Mouse (Mus musculus): ENCODE data around the gene Il1rap.

GRCm38 (mm10) chr16:26581048-26581912 is at the start of gene Il1rap:
- peak; percentile 69 for TF ChIP-seq MAX (IDR thresholded peaks at IDR 0.05; ENCODE audit: low read length)
- peak; percentile 54; the same call in 1 of the 2 replicates for TF ChIP-seq TCF12 (IDR thresholded peaks at IDR 0.05; ENCODE audit: low read depth, low read length)
- TF ChIP-seq EP300 (IDR thresholded peaks at IDR 0.05; ENCODE audit: low read depth in 1 of 2, low read length in 2 of 2) = peak in 1 of 2 experiments; percentile 23; a peak in 1 of 4 replicates
- TF ChIP-seq GATA1 (IDR thresholded peaks at IDR 0.05; ENCODE audit: low read depth, low read length) = 0 out of 2 replicates have a peak, but pooled peaks have one; percentile 16

Data from MEL (cell line).